Comparison of ENCODE assay signal across 10 mouse cellular contexts in the genomic region with DNA sequence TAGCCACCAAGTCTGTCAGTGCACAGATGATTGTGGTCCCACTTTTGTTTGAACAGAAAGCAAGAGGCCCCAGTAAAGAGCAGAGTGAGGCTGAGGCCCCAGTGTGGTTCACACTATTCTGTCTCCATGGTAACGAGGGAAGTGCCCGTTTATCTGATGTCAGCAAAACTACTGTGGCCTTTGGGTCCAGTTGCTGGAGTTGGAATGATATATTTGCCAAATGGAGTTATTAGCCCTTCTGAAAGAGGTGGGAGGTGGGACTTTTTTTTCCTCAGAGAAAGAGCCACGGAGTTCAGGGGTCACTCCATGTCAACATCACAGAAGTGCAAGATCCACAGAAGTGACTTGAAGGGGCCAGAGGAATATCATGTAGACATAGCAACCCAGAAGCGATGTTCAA. TPM values are rescaled to one million over a fixed set of nuclear protein-coding genes. Genes with fewer than 3 reads are reported as not detected.
DNase-seq lines count a peak whose midpoint lies in the region; ATAC-seq lines count a peak whose summit lies in the region.
"Had no signal": no experiment of that assay in that cellular context is flagged by ENCODE, and none has a peak within 500 bp of the region (broad histone marks: within the 10 kb centered on the region; RNA-seq: fewer than 3 reads in every experiment).

No protein-coding gene starts in this region.

- H3K4me3 ChIP-seq in midbrain, embryonic 10.5 days: no peak overlapping the region
- no peak overlapping the region for H3K4me3 ChIP-seq in midbrain, embryonic 13.5 days (replicated peaks)
- H3K4me3 ChIP-seq in intestine, embryonic 15.5 days (replicated peaks): no peak overlapping the region

- H3K27ac ChIP-seq in midbrain, embryonic 10.5 days (replicated peaks): no peak overlapping the region
- no peak overlapping the region for H3K27ac ChIP-seq in midbrain, embryonic 13.5 days
- H3K27ac ChIP-seq in intestine, embryonic 15.5 days: no peak overlapping the region

- H3K36me3 ChIP-seq in midbrain, embryonic 10.5 days: no peaks in the 10 kb centered on the region
- no peaks in the 10 kb centered on the region for H3K36me3 ChIP-seq in midbrain, embryonic 13.5 days
- no peaks in the 10 kb centered on the region for H3K36me3 ChIP-seq in intestine, embryonic 15.5 days

- 32% methylated on average over 4 of the region's 4 CpGs for WGBS in midbrain, embryonic 10.5 days
- 31% methylated on average over 4 of the region's 4 CpGs for WGBS in midbrain, embryonic 13.5 days
- WGBS in intestine, embryonic 15.5 days: 30% methylated on average over 4 of the region's 4 CpGs

- H3K4me2 ChIP-seq in midbrain, embryonic 13.5 days (replicated peaks): no peak overlapping the region
- no peak overlapping the region for H3K4me2 ChIP-seq in intestine, embryonic 15.5 days (replicated peaks)

- peaks cover 72% of the 10 kb centered on the region for H3K4me1 ChIP-seq in midbrain, embryonic 10.5 days
- H3K4me1 ChIP-seq in midbrain, embryonic 13.5 days (replicated peaks): peaks cover 32% of the 10 kb centered on the region
- H3K4me1 ChIP-seq in intestine, embryonic 15.5 days (replicated peaks): peaks cover 52% of the 10 kb centered on the region

- peaks cover 61% of the 10 kb centered on the region for H3K27me3 ChIP-seq in midbrain, embryonic 10.5 days (ENCODE audit: low read depth, poor library complexity, severe bottlenecking)
- no peaks in the 10 kb centered on the region for H3K27me3 ChIP-seq in midbrain, embryonic 13.5 days
- no peaks in the 10 kb centered on the region for H3K27me3 ChIP-seq in intestine, embryonic 15.5 days (replicated peaks)

- no peaks in the 10 kb centered on the region for H3K9me3 ChIP-seq in midbrain, embryonic 10.5 days (replicated peaks)
- H3K9me3 ChIP-seq in midbrain, embryonic 13.5 days: no peaks in the 10 kb centered on the region
- no peaks in the 10 kb centered on the region for H3K9me3 ChIP-seq in intestine, embryonic 15.5 days

- H3K9ac ChIP-seq in midbrain, embryonic 13.5 days (replicated peaks): no peak overlapping the region
- no peak overlapping the region for H3K9ac ChIP-seq in intestine, embryonic 15.5 days

- no peak for ATAC-seq in CD4-positive, CD25-positive, alpha-beta regulatory T cell, adult 4 months
- no peak for ATAC-seq in midbrain, embryonic 13.5 days
- ATAC-seq in intestine, embryonic 15.5 days: peak; percentile 66
- ATAC-seq in monocyte, adult 5-6 weeks (replicated peaks; ENCODE audit: insufficient number of reproducible peaks, low FRiP score, low TSS enrichment, poor library complexity, severe bottlenecking): 0 out of 2 replicates have a peak, but pooled peaks have one; percentile 34

- DNase-seq in CD4-positive, CD25-positive, alpha-beta regulatory T cell, adult 2 months (ENCODE audit: low read depth, low spot score): peak; percentile 23
- peak; percentile 50 for DNase-seq in midbrain, embryonic 10.5 days (ENCODE audit: low spot score)
- no peak for DNase-seq in gastrocnemius, postnatal 10 days
- no peak for DNase-seq in layer of hippocampus, postnatal 36 days
- DNase-seq: cerebellum, postnatal 14 days; lung, postnatal 4 days had no signal

RNA-seq across cellular contexts. Expression of a gene that starts 24.9 kb away (rescaled TPM):
- 10 to 100 TPM; 15.6 to 36.9 TPM for polyA plus RNA-seq in CD4-positive, CD25-positive, alpha-beta regulatory T cell, adult 4 months (2017; shearing (Covaris generic))
- 21.7 and 22.5 TPM in 2 replicates for polyA plus RNA-seq in midbrain, embryonic 10.5 days (2016; fragmentation: Nextera tagmentation; extraction: Ambion mirVana)
- 10.1 and 11.6 TPM in 2 replicates for polyA plus RNA-seq in midbrain, embryonic 13.5 days (2015; fragmentation: Nextera tagmentation; extraction: Ambion mirVana)
- 14.8 and 15.3 TPM in 2 replicates for polyA plus RNA-seq in intestine, embryonic 15.5 days (2015; fragmentation: Nextera tagmentation; extraction: Ambion mirVana)
- total RNA-seq in monocyte, adult 5-6 weeks (2017): 52.0 to 121 TPM (median 56.1 TPM) in 3 replicates
- total RNA-seq in gastrocnemius, postnatal 10 days (2021): 10 to 100 TPM; 44.9 to 45.0 TPM
- 10 to 100 TPM; 40.1 to 45.2 TPM for total RNA-seq in layer of hippocampus, postnatal 36 days (2021)

Comparison
In these comparisons a context has a peak if more than half of its experiments do, and no peak if none do; other contexts are left out.
1. DNase-seq: peak in CD4-positive, CD25-positive, alpha-beta regulatory T cell, adult 2 months (single experiment) and midbrain, embryonic 10.5 days (single experiment); none in gastrocnemius, postnatal 10 days (single experiment) and layer of hippocampus, postnatal 36 days (0 of 2).
2. ATAC-seq: peak in intestine, embryonic 15.5 days (single experiment) and monocyte, adult 5-6 weeks (single experiment); none in CD4-positive, CD25-positive, alpha-beta regulatory T cell, adult 4 months (single experiment) and midbrain, embryonic 13.5 days (single experiment).